Mouse (Mus musculus) pancreas, adult 10 weeks (tissue): ENCODE results near the gene Ccnc. TPM values are rescaled to one million over a fixed set of nuclear protein-coding genes. Genes with fewer than 3 reads are reported as not detected.

Experiments
- polyA plus RNA-seq: library from polyadenylated mRNA; stranded (reverse); fragments of 350-450 nt; fragmentation: Illumina TruSeq; extraction: RNeasy Lipid Tissue Mini Kit (QIAGEN cat#74804); gene quantifications from one replicate; pipeline ENCODE4 v1.2.3, GENCODE M21; 2015; ENCODE audit warnings: low read depth, low replicate concordance; ENCODE audit not compliant: insufficient read depth

The Ccnc gene
- polyA plus RNA-seq: 6.3 TPM

GRCm38 (mm10) chr4:21727615-21728165 is at the start of gene Ccnc:
Gene Ccnc (plus strand): TSS chr4:21727701.

GRCm38 (mm10) chr4:21685595-21686091 is 41.9 kb upstream of the Ccnc start, which contains the start of gene Prdm13:
Gene Prdm13 (minus strand): TSS chr4:21685963.

GRCm38 (mm10) chr4:21766863-21767304 is 39.4 kb downstream of the Ccnc start, which contains the start of the genes Usp45 and Tstd3:
Gene Usp45 (plus strand): TSS chr4:21767156.
Gene Tstd3 (minus strand): TSS chr4:21767212.

Other genes with a start within 250 kb of the Ccnc start
- not detected for gene Prdm13, start 41.7 kb upstream of the Ccnc start, polyA plus RNA-seq
- 2.8 TPM for gene Usp45, start 39.5 kb downstream of the Ccnc start, polyA plus RNA-seq
- 2.3 TPM for gene Tstd3, start 39.5 kb downstream of the Ccnc start, polyA plus RNA-seq
- gene Pnisr, start 119.9 kb downstream of the Ccnc start, polyA plus RNA-seq: 37.7 TPM
- gene Coq3, start 152.0 kb downstream of the Ccnc start, polyA plus RNA-seq: 3.4 TPM
- 0.41 TPM for gene Faxc, start 203.6 kb downstream of the Ccnc start, polyA plus RNA-seq